Comparison of ENCODE assay signal across 25 mouse cellular contexts in genomic region chr16:32379575-32379974, GRCm38 (mm10). TPM values are rescaled to one million over a fixed set of nuclear protein-coding genes. Genes with fewer than 3 reads are reported as not detected.
"Had no signal": no experiment of that assay in that cellular context is flagged by ENCODE, and none has a peak within 500 bp of the region (broad histone marks: within the 10 kb centered on the region; RNA-seq: fewer than 3 reads in every experiment).

No protein-coding gene starts in this region.

- H3K9ac ChIP-seq: limb, embryonic 12.5 days; limb, embryonic 15.5 days; liver, embryonic 13.5 days; midbrain, embryonic 12.5 days; midbrain, embryonic 15.5 days; neural tube, embryonic 12.5 days; neural tube, embryonic 15.5 days; stomach, embryonic 15.5 days had no signal

- H3K4me1 ChIP-seq: limb, embryonic 12.5 days; limb, embryonic 15.5 days; liver, embryonic 13.5 days; midbrain, embryonic 12.5 days; midbrain, embryonic 15.5 days; neural tube, embryonic 12.5 days; neural tube, embryonic 15.5 days; stomach, embryonic 15.5 days had no signal

- DNase-seq: kidney, adult 8-10 months; kidney, postnatal 25 days; left cerebral cortex, postnatal 4 days; liver, embryonic 13.5 days; lung, adult 2 months; right cerebral cortex, adult 18-20 months; right cerebral cortex, postnatal 14 days; right cerebral cortex, postnatal 4 days; thymus, postnatal 25 days had no signal

- H3K9me3 ChIP-seq: limb, embryonic 12.5 days; limb, embryonic 15.5 days; liver, embryonic 13.5 days; midbrain, embryonic 12.5 days; midbrain, embryonic 15.5 days; neural tube, embryonic 12.5 days; neural tube, embryonic 15.5 days; stomach, embryonic 15.5 days had no signal

- ATAC-seq: midbrain, embryonic 15.5 days had no signal

- H3K4me3 ChIP-seq: limb, embryonic 12.5 days; limb, embryonic 15.5 days; liver, embryonic 13.5 days; midbrain, embryonic 12.5 days; midbrain, embryonic 15.5 days; neural tube, embryonic 12.5 days; neural tube, embryonic 15.5 days; stomach, embryonic 15.5 days had no signal

- H3K4me2 ChIP-seq: limb, embryonic 12.5 days; limb, embryonic 15.5 days; liver, embryonic 13.5 days; midbrain, embryonic 12.5 days; midbrain, embryonic 15.5 days; neural tube, embryonic 12.5 days; neural tube, embryonic 15.5 days; stomach, embryonic 15.5 days had no signal

- H3K27me3 ChIP-seq: limb, embryonic 12.5 days; limb, embryonic 15.5 days; liver, embryonic 13.5 days; midbrain, embryonic 12.5 days; midbrain, embryonic 15.5 days; neural tube, embryonic 12.5 days; neural tube, embryonic 15.5 days; stomach, embryonic 15.5 days had no signal

- H3K27ac ChIP-seq: kidney, postnatal 0 days; limb, embryonic 12.5 days; limb, embryonic 15.5 days; liver, embryonic 13.5 days; macrophage; midbrain, embryonic 12.5 days; midbrain, embryonic 15.5 days; neural tube, embryonic 12.5 days; neural tube, embryonic 15.5 days; stomach, embryonic 15.5 days had no signal

RNA-seq across cellular contexts. Expression of gene Tm4sf19, which starts 20.7 kb away (rescaled TPM):
- total RNA-seq: layer of hippocampus, postnatal 14 days; left cerebral cortex, postnatal 14 days; left cerebral cortex, postnatal 4 days; megakaryocyte, adult 5-6 weeks had no signal
- polyA plus RNA-seq: intestine, embryonic 14.5 days; kidney, postnatal 0 days; limb, embryonic 12.5 days; liver, embryonic 13.5 days; liver, embryonic 16.5 days; lung, adult 2 months; lung, embryonic 16.5 days; midbrain, embryonic 12.5 days; midbrain, embryonic 15.5 days; neural tube, embryonic 12.5 days; neural tube, embryonic 15.5 days; stomach, embryonic 15.5 days; thymus, postnatal 0 days had no signal
